Mouse (Mus musculus): ENCODE measurements around the gene Dnal4.

- no peak for TF ChIP-seq POLR2A (IDR thresholded peaks at IDR 0.05; ENCODE audit: insufficient read length, low read depth)
- TF ChIP-seq E2F4 (IDR thresholded peaks at IDR 0.05; ENCODE audit: insufficient read depth): no peak
- no peak for TF ChIP-seq USF1 (IDR thresholded peaks at IDR 0.05; ENCODE audit: low read depth)
- no peak for TF ChIP-seq MYOD1 (IDR thresholded peaks at IDR 0.05; ENCODE audit: control insufficient read depth in 1 of 3, insufficient read length in 2 of 3, low read depth in 2 of 3)
- no peak for TF ChIP-seq MYOG (IDR thresholded peaks at IDR 0.05; ENCODE audit: control insufficient read depth in 1 of 3, insufficient read depth in 1 of 3, insufficient read length in 2 of 3, low read depth in 2 of 3)
- no peak for TF ChIP-seq MAX (IDR thresholded peaks at IDR 0.05; ENCODE audit: low read depth)
- no peak for TF ChIP-seq TCF3 (IDR thresholded peaks at IDR 0.05; ENCODE audit: insufficient read length, low read depth)
- TF ChIP-seq TCF12 (IDR thresholded peaks at IDR 0.05; ENCODE audit: insufficient read depth, poor library complexity, severe bottlenecking): no peak
- TF ChIP-seq POLR2AphosphoS2 (IDR thresholded peaks at IDR 0.05; ENCODE audit: insufficient read length, low read depth): no peak
- no peak for TF ChIP-seq SRF (IDR thresholded peaks at IDR 0.05; ENCODE audit: control insufficient read depth, insufficient read length, low read depth)
- TF ChIP-seq CEBPB (IDR thresholded peaks at IDR 0.05; ENCODE audit: insufficient read depth, poor library complexity, severe bottlenecking): no peak
These were observed 49.6 kb upstream of the Dnal4 start for GRCm38 (mm10) chr15:79827061-79827777.

Data from myocyte (in vitro differentiated cells).